Comparison of ENCODE assay signal across 17 mouse cellular contexts in genomic region chr11:69624339-69624738, GRCm38 (mm10). TPM values are rescaled to one million over a fixed set of nuclear protein-coding genes. Genes with fewer than 3 reads are reported as not detected.
DNase-seq lines count a peak whose midpoint lies in the region; TF ChIP-seq lines count a peak whose summit lies in the region.
"Not testable (repeated sequence)": the region's sequence is repeated elsewhere in the genome, so short reads cannot be mapped to it uniquely, and the experiment has no call there.
"Had no signal": no experiment of that assay in that cellular context is flagged by ENCODE, and none has a peak within 500 bp of the region (broad histone marks: within the 10 kb centered on the region; RNA-seq: fewer than 3 reads in every experiment).

No protein-coding gene starts in this region.

- H3K27ac ChIP-seq in CH12.LX (ENCODE audit: insufficient read depth, low read depth); MEL (ENCODE audit: control insufficient read depth, low read depth, low read length): not testable (repeated sequence)

- H3K4me1 ChIP-seq in CH12.LX (ENCODE audit: control insufficient read depth in 1 of 2, insufficient read depth in 2 of 2): not testable (repeated sequence)
- H3K4me1 ChIP-seq in MEL (ENCODE audit: control insufficient read depth in 1 of 2, insufficient read depth in 2 of 2, low read length in 2 of 2): peaks cover 6 to 12% of the 10 kb centered on the region in 2 experiments

- not testable (repeated sequence) for TF ChIP-seq CTCF in CH12.LX (conservative IDR thresholded peaks at IDR 0.05 in 1 of 2, IDR thresholded peaks at IDR 0.05 in 1 of 2; ENCODE audit: low read depth in 2 of 2, low read length in 2 of 2); MEL (IDR thresholded peaks at IDR 0.05 in 2 of 3, conservative IDR thresholded peaks at IDR 0.05 in 1 of 3; ENCODE audit: control insufficient read depth in 1 of 3, insufficient read depth in 1 of 3, low read depth in 2 of 3, low read length in 3 of 3, poor library complexity in 1 of 3, severe bottlenecking in 1 of 3)

- TF ChIP-seq EP300 in CH12.LX (IDR thresholded peaks at IDR 0.05; ENCODE audit: low read length); MEL (IDR thresholded peaks at IDR 0.05; ENCODE audit: low read depth in 1 of 2, low read length in 2 of 2): not testable (repeated sequence)

- not testable (repeated sequence) for H3K9ac ChIP-seq in CH12.LX (ENCODE audit: insufficient read depth, low read depth); MEL (ENCODE audit: control insufficient read depth, low read depth, low read length, poor library complexity, severe bottlenecking)

- H3K4me3 ChIP-seq in CH12.LX (replicated peaks in 1 of 3; ENCODE audit: low read depth in 2 of 3, low read length in 2 of 3, poor library complexity in 1 of 3); MEL (ENCODE audit: control insufficient read depth in 1 of 2, insufficient read depth in 1 of 2, low read depth in 2 of 2, low read length in 2 of 2): not testable (repeated sequence)

- not testable (repeated sequence) for H3K9me3 ChIP-seq in CH12.LX (replicated peaks; ENCODE audit: low read length); MEL (replicated peaks; ENCODE audit: insufficient read depth, low read length)

- dilution Hi-C loops in CH12.LX (cut with MboI; ENCODE audit: extremely low pct_ligation_motif_present, extremely low pct_unique_long_range_greater_than_20kb, low sequenced_read_pairs): not testable (repeated sequence)

- H3K36me3 ChIP-seq in CH12.LX (replicated peaks in 1 of 2; ENCODE audit: control insufficient read depth in 1 of 2, insufficient read depth in 1 of 2, low read length in 1 of 2); MEL (ENCODE audit: control insufficient read depth in 1 of 2, insufficient read depth in 2 of 2, low read length in 2 of 2): not testable (repeated sequence)

- not testable (repeated sequence) for TF ChIP-seq POLR2A in CH12.LX (IDR thresholded peaks at IDR 0.05; ENCODE audit: low read depth, low read length); MEL (IDR thresholded peaks at IDR 0.05; ENCODE audit: control insufficient read depth in 1 of 2, insufficient read depth in 1 of 2, low read depth in 1 of 2, low read length in 2 of 2, poor library complexity in 1 of 2)

- H3K79me2 ChIP-seq in CH12.LX (replicated peaks; ENCODE audit: control insufficient read depth, extremely low read depth, insufficient read depth, poor library complexity, severe bottlenecking); MEL (ENCODE audit: control insufficient read depth, insufficient read depth, low read length, poor library complexity): not testable (repeated sequence)

- in situ Hi-C loops in CH12.LX (cut with MboI; ENCODE audit: low pct_ligation_motif_present, low pct_unique_long_range_greater_than_20kb, low sequenced_read_pairs): not testable (repeated sequence)

- peaks cover 25% of the 10 kb centered on the region for H3K27me3 ChIP-seq in CH12.LX (replicated peaks)
- not testable (repeated sequence) for H3K27me3 ChIP-seq in MEL (ENCODE audit: control insufficient read depth in 1 of 2, insufficient read depth in 2 of 2, low read length in 2 of 2)

- not testable (repeated sequence) for TF ChIP-seq RAD21 in CH12.LX (IDR thresholded peaks at IDR 0.05; ENCODE audit: low read depth, low read length); MEL (IDR thresholded peaks at IDR 0.05; ENCODE audit: low read depth, low read length)

- not testable (repeated sequence) for H3K4me2 ChIP-seq in CH12.LX (ENCODE audit: insufficient read depth, low read depth, poor library complexity, severe bottlenecking)

- DNase-seq in CH12.LX (ENCODE audit: extremely low read depth); MEL (ENCODE audit: low read depth, low spot score): not testable (repeated sequence)
- DNase-seq in heart, adult 11 months: peak; percentile 55

TF ChIP-seq in CH12.LX, 34 proteins besides CTCF, POLR2A, EP300 and RAD21:
- peak; percentile 60; the same call in 1 of the 2 replicates for TF ChIP-seq TBP (conservative IDR thresholded peaks at IDR 0.05; ENCODE audit: low read depth, low read length)
TF ChIP-seq in CH12.LX: peak in this region for 1; not testable (repeated sequence) for 33.

TF ChIP-seq in MEL, 35 proteins besides CTCF, POLR2A, EP300 and RAD21:
- TF ChIP-seq ZNF384 (IDR thresholded peaks at IDR 0.05; ENCODE audit: low read depth, low read length): 0 out of 2 replicates have a peak, but pooled peaks have one; percentile 20

RNA-seq across cellular contexts. Expression of gene Sat2, which starts 2.5 kb away (rescaled TPM):
- total RNA-seq in CH12.LX (2012; rRNA removed): 0.38 TPM in 1 of 2 replicates, not detected in the other
- not detected in 2 replicates for total RNA-seq in CH12.LX (2014; rRNA removed)
- polyA plus RNA-seq in CH12.LX (2012; ENCODE audit: insufficient read length, low read depth): not detected in 2 replicates
- not detected in 2 replicates for total RNA-seq in MEL (2012; rRNA removed)
- polyA plus RNA-seq in MEL (2012; ENCODE audit: insufficient read depth in 1 of 2, insufficient read length in 2 of 2, low read depth in 1 of 2, low replicate concordance in 2 of 2, missing spikeins in 1 of 2): not detected
- polyA plus RNA-seq: activated CD4-positive, CD25-positive, alpha-beta regulatory T cell, adult 4 months; CD4-positive, CD25-positive, alpha-beta regulatory T cell, adult 4 months; G1E had no signal

RNA-seq across cellular contexts. Expression of gene Shbg, which starts 6.6 kb away (rescaled TPM):
- total RNA-seq in CH12.LX (2012; rRNA removed) (not detected in 2 replicates), CH12.LX (2014; rRNA removed) (not detected in 2 replicates), MEL (2012; rRNA removed) (not detected in 2 replicates)
- polyA plus RNA-seq in CH12.LX (2012; ENCODE audit: insufficient read length, low read depth) (not detected in 2 replicates), MEL (2012; ENCODE audit: insufficient read depth in 1 of 2, insufficient read length in 2 of 2, low read depth in 1 of 2, low replicate concordance in 2 of 2, missing spikeins in 1 of 2) (not detected)
- total RNA-seq: adrenal gland, adult 18-20 months; adrenal gland, adult 2 months; adrenal gland, adult 8-10 months; adrenal gland, postnatal 14 days; adrenal gland, postnatal 25 days; adrenal gland, postnatal 36 days; ES-E14; G1E had no signal
- polyA plus RNA-seq: activated CD4-positive, CD25-positive, alpha-beta regulatory T cell, adult 4 months; adrenal gland, adult 2 months; brain, embryonic 14.5 days; CD4-positive, CD25-positive, alpha-beta regulatory T cell, adult 4 months; G1E; Patski had no signal

RNA-seq across cellular contexts. Expression of gene Fxr2, which starts 8.5 kb away (rescaled TPM):
- 96.4 and 104 TPM in 2 replicates for total RNA-seq in CH12.LX (2012; rRNA removed)
- 83.3 and 101 TPM in 2 replicates for total RNA-seq in CH12.LX (2014; rRNA removed)
- 90.5 and 103 TPM in 2 replicates for polyA plus RNA-seq in CH12.LX (2012; ENCODE audit: insufficient read length, low read depth)
- total RNA-seq in MEL (2012; rRNA removed): 90.2 and 95.1 TPM in 2 replicates
- 10 to 100 TPM in 1 of 2 experiments, not detected in 1; 97.6 TPM for polyA plus RNA-seq in MEL (2012; ENCODE audit: insufficient read depth in 1 of 2, insufficient read length in 2 of 2, low read depth in 1 of 2, low replicate concordance in 2 of 2, missing spikeins in 1 of 2)

RNA-seq across cellular contexts. Expression of gene Atp1b2, which starts 18.6 kb away (rescaled TPM):
- total RNA-seq in CH12.LX (2012; rRNA removed): not detected in 2 replicates
- total RNA-seq in CH12.LX (2014; rRNA removed): not detected in 2 replicates
- polyA plus RNA-seq in CH12.LX (2012; ENCODE audit: insufficient read length, low read depth): 0.09 and 0.11 TPM in 2 replicates
- 13.4 and 15.1 TPM in 2 replicates for total RNA-seq in MEL (2012; rRNA removed)
- 100 to 1,000 TPM in 1 of 2 experiments, not detected in 1; 136 TPM for polyA plus RNA-seq in MEL (2012; ENCODE audit: insufficient read depth in 1 of 2, insufficient read length in 2 of 2, low read depth in 1 of 2, low replicate concordance in 2 of 2, missing spikeins in 1 of 2)
- polyA plus RNA-seq: CD4-positive, CD25-positive, alpha-beta regulatory T cell, adult 4 months had no signal

RNA-seq across cellular contexts. Expression of gene Sox15, which starts 30.8 kb away (rescaled TPM):
- total RNA-seq in CH12.LX (2012; rRNA removed) (0.17 and 0.34 TPM in 2 replicates), CH12.LX (2014; rRNA removed) (not detected in 2 replicates), MEL (2012; rRNA removed) (not detected in 2 replicates)
- polyA plus RNA-seq in CH12.LX (2012; ENCODE audit: insufficient read length, low read depth) (0.48 and 0.54 TPM in 2 replicates), MEL (2012; ENCODE audit: insufficient read depth in 1 of 2, insufficient read length in 2 of 2, low read depth in 1 of 2, low replicate concordance in 2 of 2, missing spikeins in 1 of 2) (under 1 TPM in 1 of 2 experiments, not detected in 1; 0.11 TPM)
- total RNA-seq: adrenal gland, adult 18-20 months; adrenal gland, adult 2 months; adrenal gland, adult 8-10 months; adrenal gland, postnatal 10 days; adrenal gland, postnatal 14 days; adrenal gland, postnatal 36 days; G1E had no signal
- polyA plus RNA-seq: activated CD4-positive, CD25-positive, alpha-beta regulatory T cell, adult 4 months; brain, embryonic 14.5 days; cerebellum, adult 2 months had no signal
